Mouse (Mus musculus) kidney, embryonic 14.5 days (tissue): ENCODE results near the gene Olfr288. TPM values are rescaled to one million over a fixed set of nuclear protein-coding genes. Genes with fewer than 3 reads are reported as not detected.

Experiments used
- ATAC-seq: fragments of 200-750 bp; cut with Nextera tagmentation; 2 replicates; pipeline ENCODE4 v1.8.0; 2017; ENCODE audit warnings: moderate number of reproducible peaks, mild to moderate bottlenecking, moderate TSS enrichment, moderate library complexity; ENCODE audit not compliant: low FRiP score, low TSS enrichment
- H3K27ac ChIP-seq: fragments of 300-500 bp; sonication (generic); 2 replicates; pipeline ENCODE4 v1.5.1; 2014; ENCODE audit warnings: low read depth, mild to moderate bottlenecking, low read length, moderate library complexity, mixed read lengths
- H3K27me3 ChIP-seq: fragments of 300-500 bp; sonication (generic); 2 replicates; pipeline ENCODE4 v1.6.1; 2014; ENCODE audit warnings: mild to moderate bottlenecking, low read length; ENCODE audit not compliant: control insufficient read depth, insufficient read depth
- H3K36me3 ChIP-seq: fragments of 300-500 bp; sonication (generic); 2 replicates; pipeline ENCODE4 v1.6.1; 2014; ENCODE audit warnings: low read length, mixed read lengths; ENCODE audit not compliant: control insufficient read depth, insufficient read depth
- H3K4me1 ChIP-seq: fragments of 300-500 bp; sonication (generic); 2 replicates; pipeline ENCODE4 v1.6.1; 2014; ENCODE audit warnings: low read length, mixed read lengths; ENCODE audit not compliant: control insufficient read depth, insufficient read depth
- H3K4me2 ChIP-seq: fragments of 300-500 bp; sonication (generic); replicated peaks from 2 replicates; pipeline ENCODE4 v1.6.1; 2014; ENCODE audit warnings: low read depth, mild to moderate bottlenecking, low read length
- H3K4me3 ChIP-seq: fragments of 300-500 bp; sonication (generic); 2 replicates; pipeline ENCODE4 v1.5.1; 2014; ENCODE audit warnings: mild to moderate bottlenecking, low read length
- H3K9ac ChIP-seq: fragments of 300-500 bp; sonication (generic); 2 replicates; pipeline ENCODE4 v1.6.1; 2014; ENCODE audit warnings: low read depth, mild to moderate bottlenecking, low read length, moderate library complexity
- H3K9me3 ChIP-seq: fragments of 300-500 bp; sonication (generic); 2 replicates; pipeline ENCODE4 v1.6.1; 2016; ENCODE audit warnings: low read length; ENCODE audit not compliant: control insufficient read depth
- WGBS: fragments of 180-500 bp; shearing (Covaris S2); extraction: QIAGEN DNeasy Blood & Tissue Kit; methylation state at CpG from one replicate; pipeline ENCODE4 v1.1.7; 2014; 5-methylcytosine and 5-hydroxymethylcytosine counted together
- polyA plus RNA-seq: library from polyadenylated mRNA; unstranded; fragments of >200 nt; fragmentation: Nextera tagmentation; extraction: Ambion mirVana; gene quantifications from 2 replicates; pipeline ENCODE4 v1.2.1, GENCODE M21; 2014

Gene Olfr288
- polyA plus RNA-seq, 1 experiment from 2014 or later: not detected

GRCm38 (mm10) chr15:98155944-98156343 lies 39.4 kb downstream of the Olfr288 start:
- ATAC-seq: no peak
- Histone ChIP-seq H3K9me3 (no peaks in the 10 kb centered on the region), H3K9ac (no peak overlapping the region), H3K27me3 (no peaks in the 10 kb centered on the region), H3K4me3 (no peak overlapping the region), H3K4me2 (no peak overlapping the region), H3K4me1 (peaks cover 1% of the 10 kb centered on the region; the same call in 1 of the 2 replicates), H3K36me3 (no peaks in the 10 kb centered on the region), H3K27ac (no peak overlapping the region)
- WGBS: 62% methylated on average over 4 of the region's 4 CpGs

GRCm38 (mm10) chr15:98155272-98155671 lies 40.1 kb downstream of the Olfr288 start:
- Histone ChIP-seq H3K27ac (no peak overlapping the region), H3K4me3 (no peak overlapping the region), H3K27me3 (no peaks in the 10 kb centered on the region), H3K36me3 (no peaks in the 10 kb centered on the region), H3K4me1 (no peaks in the 10 kb centered on the region), H3K4me2 (no peak overlapping the region), H3K9ac (no peak overlapping the region), H3K9me3 (no peaks in the 10 kb centered on the region)
- 91% methylated on average over 5 of the region's 5 CpGs for WGBS
- ATAC-seq: no peak

- Histone ChIP-seq H3K9ac (no peak overlapping the region), H3K36me3 (no peaks in the 10 kb centered on the region), H3K27me3 (no peaks in the 10 kb centered on the region), H3K4me3 (no peak overlapping the region), H3K9me3 (no peaks in the 10 kb centered on the region), H3K4me2 (no peak overlapping the region), H3K27ac (no peak overlapping the region), H3K4me1 (no peaks in the 10 kb centered on the region)
- 81% methylated on average over 3 of the region's 3 CpGs for WGBS
- no peak for ATAC-seq
Measured at GRCm38 (mm10) chr15:98154631-98155030, 40.7 kb downstream of the Olfr288 start.

GRCm38 (mm10) chr15:98154146-98154545 lies 41.2 kb downstream of the Olfr288 start:
- Histone ChIP-seq H3K36me3 (no peaks in the 10 kb centered on the region), H3K9me3 (no peaks in the 10 kb centered on the region), H3K27me3 (no peaks in the 10 kb centered on the region), H3K4me2 (no peak overlapping the region), H3K4me1 (no peaks in the 10 kb centered on the region), H3K27ac (no peak overlapping the region), H3K4me3 (no peak overlapping the region), H3K9ac (no peak overlapping the region)
- 64% methylated on average over 4 of the region's 4 CpGs for WGBS
- no peak for ATAC-seq

- 20% methylated on average over 3 of the region's 3 CpGs for whole genome bisulfite sequencing
- Histone ChIP-seq H3K27ac (no peak overlapping the region), H3K27me3 (no peaks in the 10 kb centered on the region), H3K4me2 (no peak overlapping the region), H3K9ac (no peak overlapping the region), H3K4me1 (no peaks in the 10 kb centered on the region), H3K36me3 (no peaks in the 10 kb centered on the region), H3K9me3 (no peaks in the 10 kb centered on the region), H3K4me3 (no peak overlapping the region)
- 0 out of 2 replicates have a peak, but pooled peaks have one; percentile 43 for ATAC-seq
Measured at GRCm38 (mm10) chr15:98153625-98154024, 41.7 kb downstream of the Olfr288 start.

- H3K4me2 ChIP-seq: no peak overlapping the region
- H3K4me1 ChIP-seq: no peaks in the 10 kb centered on the region
- ATAC-seq: no peak
- H3K27me3 ChIP-seq: no peaks in the 10 kb centered on the region
- H3K9ac ChIP-seq: no peak overlapping the region
- H3K4me3 ChIP-seq: no peak overlapping the region
- 88% methylated on average over 7 of the region's 7 CpGs for WGBS
- no peak overlapping the region for H3K27ac ChIP-seq
- H3K36me3 ChIP-seq: no peaks in the 10 kb centered on the region
- no peaks in the 10 kb centered on the region for H3K9me3 ChIP-seq
Measured at GRCm38 (mm10) chr15:98152916-98153315, 42.4 kb downstream of the Olfr288 start.

- Histone ChIP-seq H3K36me3 (no peaks in the 10 kb centered on the region), H3K4me2 (no peak overlapping the region), H3K4me1 (peaks cover 4% of the 10 kb centered on the region; the same call in 1 of the 2 replicates), H3K9me3 (no peaks in the 10 kb centered on the region), H3K9ac (no peak overlapping the region), H3K27ac (no peak overlapping the region; the same call in 1 of the 2 replicates), H3K27me3 (no peaks in the 10 kb centered on the region), H3K4me3 (no peak overlapping the region)
- WGBS: 44% methylated on average over 10 of the region's 10 CpGs
- ATAC-seq: peak; percentile 29; the same call in 1 of the 2 replicates
Measured at GRCm38 (mm10) chr15:98149166-98149602, 46.2 kb downstream of the Olfr288 start.

- ATAC-seq: no peak
- 70% methylated on average over 3 of the region's 3 CpGs for WGBS
- H3K27ac ChIP-seq: no peak overlapping the region
Measured at GRCm38 (mm10) chr15:98148356-98148755, 47.0 kb downstream of the Olfr288 start.

GRCm38 (mm10) chr15:98145559-98146181 lies 49.7 kb downstream of the Olfr288 start:
- Histone ChIP-seq H3K27me3 (no peaks in the 10 kb centered on the region), H3K9ac (peak overlapping the region; percentile 89), H3K9me3 (no peaks in the 10 kb centered on the region), H3K4me1 (peaks cover 4% of the 10 kb centered on the region; the same call in 1 of the 2 replicates), H3K4me3 (peak overlapping the region; percentile 87), H3K4me2 (peak overlapping the region; percentile 59), H3K36me3 (peaks cover 14% of the 10 kb centered on the region; the same call in 1 of the 2 replicates), H3K27ac (peak overlapping the region; percentile 73)
- under 1% methylated on average over 38 of the region's 38 CpGs for WGBS
- peak; percentile 96 for ATAC-seq

More at GRCm38 (mm10) chr15:98148356-98148755, 47.0 kb downstream of the Olfr288 start:
- Histone ChIP-seq H3K36me3 (no peaks in the 10 kb centered on the region), H3K9me3 (no peaks in the 10 kb centered on the region), H3K4me2 (no peak overlapping the region), H3K4me1 (peaks cover 4% of the 10 kb centered on the region; the same call in 1 of the 2 replicates), H3K9ac (no peak overlapping the region), H3K4me3 (no peak overlapping the region), H3K27me3 (no peaks in the 10 kb centered on the region)
